Mouse (Mus musculus) megakaryocyte, embryonic 14.5 days (primary cell): ENCODE results near the gene Spata13.

ENCODE experiments used
- FLI1 ChIP-seq: IDR thresholded peaks from 2 replicates; pipeline ENCODE4 v1.6.1; 2012; ENCODE audit warnings: low read length, inconsistent platforms, mixed read lengths
- GATA1 ChIP-seq: IDR thresholded peaks from 3 replicates; pipeline ENCODE4 v1.6.1; 2012; ENCODE audit warnings: mixed read lengths, low read length, inconsistent platforms, borderline replicate concordance

GRCm38 (mm10) chr14:60676625-60677314 lies 43.0 kb downstream of the Spata13 start:
- TF ChIP-seq GATA1 (no peak), FLI1 (no peak)
